Mouse (Mus musculus) adipocyte (in vitro differentiated cells): ENCODE results near the gene Nyx.
"Not testable (repeated sequence)": the region's sequence is repeated elsewhere in the genome, so short reads cannot be mapped to it uniquely, and the experiment has no call there.

Experiments used
- DNase-seq: peaks from one replicate; pipeline ENCODE4 v3.0.0-alpha.2; 2016; ENCODE audit warnings: low spot score

The Nyx gene

DNA sequence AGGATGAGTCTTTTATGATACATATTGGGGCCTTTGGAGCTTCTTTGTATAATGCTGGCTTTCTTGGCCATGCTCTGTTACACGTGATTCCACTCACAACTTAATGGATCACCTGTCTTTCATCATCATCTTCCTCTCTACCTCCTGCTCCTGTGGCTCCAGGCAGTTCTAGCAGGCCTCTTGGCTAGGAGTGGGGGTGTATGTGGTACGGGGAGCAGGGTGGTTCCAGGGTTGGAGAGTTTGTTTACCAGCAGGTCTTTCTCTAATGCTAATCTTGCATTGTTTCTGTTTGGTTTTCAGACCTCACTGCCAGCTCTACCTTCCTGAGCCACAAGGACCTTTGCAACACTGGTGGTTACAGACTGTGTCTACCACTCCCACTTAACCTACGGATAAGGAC is at the start of gene Nyx:
Gene Nyx (plus strand): TSS at position 301 of the 400 bp plus-strand sequence.
- DNase-seq, result no peak

GRCm38 (mm10) chrX:13422047-13422446 is 43.9 kb upstream of the Nyx start:
- DNase-seq, result peak; percentile 48

DNA sequence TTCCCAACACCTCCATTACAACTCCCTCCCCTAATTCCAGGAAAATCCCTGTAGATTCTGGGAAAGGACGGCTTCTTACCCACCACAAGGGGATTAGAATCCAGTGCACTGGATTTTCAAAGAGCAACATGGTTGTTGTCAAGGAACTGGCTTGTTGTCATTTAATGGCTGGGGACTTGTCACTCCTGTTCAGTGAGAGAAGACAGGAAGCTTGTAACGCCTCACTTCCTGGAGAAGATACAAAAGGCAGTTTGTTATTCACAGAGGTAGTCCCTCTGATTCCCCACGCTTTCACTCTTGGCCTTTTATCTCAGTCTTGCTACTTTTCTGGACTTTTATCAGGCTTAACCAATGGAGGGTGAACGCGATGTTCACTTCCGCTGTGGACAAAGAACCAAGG is 34.5 kb upstream of the Nyx start:
- DNase-seq, result no peak

GRCm38 (mm10) chrX:13436042-13436441 is 29.9 kb upstream of the Nyx start:
- DNase-seq, result not testable (repeated sequence)

DNA sequence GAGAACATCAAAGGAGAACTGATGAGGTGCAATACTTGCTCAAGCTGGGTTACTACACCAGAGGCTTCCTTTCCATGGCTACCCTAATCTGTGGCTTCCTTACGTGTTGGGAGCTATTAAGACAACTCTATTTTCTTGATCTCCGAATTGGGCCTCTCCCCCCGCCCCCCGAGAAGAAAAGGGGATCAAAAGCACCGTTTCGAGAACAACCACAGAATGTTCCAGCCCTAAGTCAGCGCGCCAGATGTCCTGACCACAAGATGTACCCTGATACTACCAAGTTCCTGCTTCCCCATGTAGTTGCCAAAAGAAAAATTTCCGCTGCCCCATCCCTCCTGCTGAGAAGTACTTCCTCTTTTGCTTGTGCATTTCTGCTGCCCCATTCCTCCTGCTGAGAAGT is 9.4 kb upstream of the Nyx start:
- not testable (repeated sequence) for DNase-seq

GRCm38 (mm10) chrX:13458766-13459165 is 7.1 kb upstream of the Nyx start:
- no peak for DNase-seq

DNA sequence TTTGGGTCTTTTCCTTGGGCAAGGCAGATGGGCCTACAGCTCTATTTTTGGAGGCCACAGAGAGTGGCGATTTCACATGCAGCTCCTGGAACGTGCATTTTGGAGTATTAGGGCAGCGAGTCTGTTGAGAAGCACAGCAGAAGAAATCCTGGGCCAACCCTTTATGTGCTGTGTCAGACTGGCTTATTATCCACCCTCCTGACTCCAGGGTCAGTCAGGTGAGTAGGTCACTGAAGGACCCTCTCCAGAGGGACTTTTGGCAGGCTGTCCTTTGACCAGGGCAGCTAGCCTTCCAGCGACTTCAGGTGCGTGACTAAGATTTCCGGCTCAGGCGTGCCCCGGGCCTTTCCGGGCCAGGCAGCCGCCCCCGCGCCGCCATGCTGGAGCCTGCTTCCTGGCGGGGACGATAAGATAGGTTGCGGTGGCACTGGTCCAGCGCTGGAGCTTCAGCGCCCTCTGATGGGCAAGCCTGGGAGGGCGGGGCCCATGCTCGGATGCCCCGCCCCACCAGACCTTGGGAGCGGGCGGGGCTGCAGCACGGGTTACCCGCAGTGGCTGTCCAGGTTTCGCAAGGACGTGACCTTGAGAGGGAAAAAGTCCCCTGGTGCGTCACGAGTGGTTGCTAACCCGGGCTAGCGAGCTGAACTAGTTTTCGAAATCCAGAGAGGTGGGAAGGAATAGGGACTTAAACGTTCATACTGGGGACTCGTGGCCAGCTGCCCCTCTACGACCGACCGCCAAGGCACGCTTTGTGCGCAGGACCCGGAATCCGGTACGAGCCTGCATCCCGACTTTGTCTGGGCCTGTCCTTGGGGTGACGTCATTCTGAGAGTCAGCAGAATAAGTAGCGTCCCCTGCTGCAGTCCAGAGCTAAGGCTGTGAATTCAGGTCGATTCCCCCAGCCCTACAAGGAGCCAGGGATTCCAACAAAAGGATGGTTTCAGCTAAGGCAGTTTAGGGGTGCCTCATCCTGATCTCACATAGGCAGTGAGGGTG is 4.3 kb upstream of the Nyx start:
- peak; percentile 86 for DNase-seq

DNA sequence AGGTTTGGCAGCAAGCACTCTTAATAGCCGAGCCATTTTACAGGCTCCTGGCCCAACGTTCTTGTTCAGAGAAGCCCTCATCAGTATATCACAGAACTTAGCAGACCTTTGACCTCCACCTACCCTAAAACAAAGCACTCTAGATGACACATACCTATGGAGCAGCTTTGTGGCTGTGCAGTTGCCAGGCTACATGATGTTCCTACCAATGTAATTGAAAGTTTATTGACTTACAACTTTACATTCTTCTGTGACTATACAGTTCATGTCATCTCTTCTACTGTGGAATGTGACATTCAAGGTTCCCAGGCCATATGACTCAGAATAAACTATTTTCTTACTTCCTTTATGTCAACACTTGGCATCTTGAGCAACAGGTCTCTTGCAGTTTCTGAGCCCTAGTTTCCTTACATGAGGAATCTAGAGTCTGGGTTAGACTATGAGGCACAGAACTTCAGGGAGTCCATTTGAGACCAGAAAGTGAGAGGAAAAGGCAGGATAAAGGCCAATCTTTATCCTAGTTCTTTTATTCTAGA is 2.9 kb upstream of the Nyx start:
- no peak for DNase-seq

GRCm38 (mm10) chrX:13466681-13467080 is 771 bp downstream of the Nyx start:
- DNase-seq, result no peak

GRCm38 (mm10) chrX:13467121-13467571 is 1.2 kb downstream of the Nyx start:
- DNase-seq, result no peak

DNA sequence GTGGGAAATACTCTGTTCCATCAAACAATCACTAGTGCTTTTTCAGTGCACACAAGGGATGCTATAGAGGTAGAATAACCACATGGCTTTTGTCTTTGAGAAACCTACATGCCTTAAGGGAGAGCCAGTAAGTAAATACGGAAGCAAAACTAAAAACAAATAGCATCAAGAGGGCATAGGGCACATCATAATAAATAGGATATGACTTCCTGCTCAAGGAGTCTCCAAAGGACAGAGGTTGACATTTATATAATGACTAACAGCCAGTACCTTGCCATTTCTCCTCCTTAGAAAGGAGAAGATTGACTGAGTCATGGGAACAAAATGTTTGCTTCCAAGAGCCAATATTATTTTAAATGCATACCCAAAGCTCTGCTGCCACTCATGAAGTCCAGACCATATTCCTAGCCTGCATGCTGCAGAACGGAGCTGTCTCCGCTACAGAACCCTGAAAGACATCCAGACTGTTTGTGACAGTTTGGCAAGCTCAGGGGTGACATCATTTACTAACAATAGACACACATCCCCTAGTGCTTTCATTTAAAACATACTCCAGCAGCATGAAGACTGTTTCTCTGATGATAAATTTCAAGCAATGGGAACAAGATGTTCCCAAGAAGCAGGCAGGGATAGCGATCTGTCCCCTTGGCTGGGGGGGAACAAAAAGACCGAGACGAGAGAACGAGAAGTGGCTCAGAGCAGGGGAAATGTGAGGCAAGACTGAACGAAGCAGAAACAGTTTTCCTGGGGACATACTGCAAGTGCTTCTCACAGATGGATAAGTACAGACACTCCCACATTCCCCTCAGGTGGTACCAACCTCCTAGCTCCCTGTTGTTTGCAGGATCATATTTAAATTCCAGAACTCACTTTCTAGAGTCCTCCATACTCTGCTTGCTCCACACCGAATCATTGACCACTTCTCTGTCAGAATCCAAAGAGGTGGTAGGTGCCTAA is 3.5 kb downstream of the Nyx start:
- peak; percentile 87 for DNase-seq

- no peak for DNase-seq
These were observed 6.0 kb downstream of the Nyx start for GRCm38 (mm10) chrX:13471925-13472324.

DNA sequence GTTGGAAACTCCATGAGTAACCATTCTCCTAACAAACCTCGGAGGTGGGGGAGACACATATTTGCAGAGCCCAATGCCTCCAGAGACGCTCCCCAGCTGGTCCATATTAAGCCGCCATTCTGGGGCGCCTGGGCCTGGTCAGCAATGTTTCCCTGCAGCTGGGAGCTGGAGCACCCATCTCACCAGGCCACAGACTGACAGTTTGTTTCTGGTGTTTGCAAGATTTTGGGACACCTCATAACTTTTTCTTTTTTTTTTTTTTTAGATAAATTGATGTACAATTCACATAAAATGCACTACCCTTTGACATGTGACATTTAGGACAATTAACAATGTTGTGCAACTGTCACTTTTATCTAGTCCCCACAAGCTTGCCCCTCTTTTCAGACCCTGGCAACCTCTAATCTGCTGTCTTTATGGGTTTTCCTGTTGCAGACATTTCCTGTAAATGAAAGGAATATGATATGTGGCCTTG is 6.9 kb downstream of the Nyx start:
- DNase-seq, result no peak

DNA sequence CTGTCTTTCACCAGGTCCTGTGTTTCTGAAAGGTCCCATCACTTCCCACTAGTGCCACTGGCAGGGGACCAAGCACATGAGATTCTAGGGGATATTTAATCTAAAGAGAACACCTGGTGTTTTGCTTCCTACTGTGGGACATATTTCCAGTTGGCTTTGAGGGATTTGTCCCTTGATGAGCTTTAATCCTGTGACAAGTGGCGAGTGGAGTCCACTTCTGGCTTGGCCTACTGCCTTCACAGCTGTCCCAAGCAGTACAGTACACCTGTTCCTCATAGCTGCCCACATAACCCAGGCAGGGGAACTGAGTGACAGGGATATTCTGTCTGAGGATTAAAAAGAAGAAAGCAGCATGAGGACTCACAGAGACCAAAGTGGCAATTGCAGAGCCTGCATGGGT is 9.5 kb downstream of the Nyx start:
- no peak for DNase-seq

DNA sequence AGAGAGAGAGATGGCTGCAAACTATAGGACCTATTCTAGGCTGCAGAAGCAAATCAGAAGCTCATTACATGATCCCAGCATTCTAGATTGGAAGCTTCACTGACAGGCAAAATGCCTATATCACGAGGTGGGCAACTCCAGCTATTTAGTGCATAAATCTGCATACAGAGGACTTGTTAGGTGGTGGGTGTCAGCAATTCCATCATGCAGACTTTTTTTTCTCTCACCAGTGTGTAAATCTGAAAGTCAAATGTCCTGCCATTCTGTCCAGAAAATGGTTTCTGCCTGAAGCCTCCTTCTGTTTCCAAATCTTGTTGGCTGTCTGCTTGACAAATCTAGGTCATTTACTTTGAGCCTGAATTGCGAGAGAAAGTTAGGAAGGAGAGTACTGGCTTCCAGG is 11.7 kb downstream of the Nyx start:
- no peak for DNase-seq

DNA sequence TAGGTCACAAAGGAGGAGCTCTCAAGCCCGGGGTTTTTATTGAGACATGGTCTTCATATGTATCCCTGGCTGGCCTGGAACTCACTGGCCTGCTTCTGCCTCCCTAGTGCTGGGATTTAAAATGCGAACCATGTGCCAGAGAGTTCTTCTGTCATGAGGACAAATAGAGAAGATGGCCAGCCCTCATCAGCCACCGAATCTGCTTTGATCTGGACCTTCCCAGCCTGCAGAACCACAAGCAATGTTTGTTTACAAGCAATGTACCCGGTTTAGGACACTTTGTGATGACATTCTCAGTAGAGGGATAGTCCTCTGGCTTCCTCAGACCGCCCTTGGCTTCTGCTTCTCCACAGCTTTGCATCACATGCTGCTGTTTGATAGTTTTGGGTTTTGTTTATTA is 12.4 kb downstream of the Nyx start:
- DNase-seq, result peak; percentile 58

GRCm38 (mm10) chrX:13479570-13479969 is 13.7 kb downstream of the Nyx start:
- DNase-seq, result peak; percentile 64

- peak; percentile 55 for DNase-seq
These were observed 16.7 kb downstream of the Nyx start for GRCm38 (mm10) chrX:13482576-13482975.

DNA sequence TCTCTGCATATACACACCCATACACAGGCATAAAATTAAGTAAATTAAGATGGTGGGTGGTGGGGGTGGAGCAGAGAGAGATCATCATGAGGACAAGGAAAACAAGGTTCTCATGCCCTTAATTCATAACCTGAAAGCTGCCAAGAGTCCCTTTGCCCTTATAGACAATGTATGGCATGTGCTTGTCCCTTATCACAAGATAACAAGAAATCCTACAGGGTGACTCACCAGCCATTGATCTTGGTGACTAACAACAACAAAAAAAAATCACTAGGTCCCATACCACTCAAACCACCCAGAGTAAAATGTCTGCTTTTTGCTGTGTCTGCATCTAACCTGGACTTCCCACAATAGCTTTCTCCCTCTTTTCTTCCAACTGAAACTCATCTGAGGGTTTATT is 18.5 kb downstream of the Nyx start:
- no peak for DNase-seq

DNA sequence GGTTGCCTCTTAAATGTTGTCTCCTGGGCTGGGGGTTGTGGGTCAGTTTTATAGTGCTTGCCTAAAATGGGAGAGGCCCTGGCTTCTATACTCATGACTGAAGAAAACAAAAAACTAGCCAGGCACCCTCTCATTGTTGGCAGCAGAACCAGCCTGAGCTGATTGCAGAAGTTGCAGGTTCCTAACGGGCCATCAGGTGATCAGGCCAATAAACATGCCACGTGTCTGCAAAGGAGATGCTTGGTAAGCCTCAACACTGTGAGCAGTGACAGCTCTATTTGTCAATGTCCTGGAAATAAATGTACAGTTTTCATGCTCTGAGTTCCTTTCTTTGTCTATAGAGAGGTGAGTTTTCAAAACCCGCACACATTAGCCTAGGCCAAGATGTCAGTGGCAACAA is 23.1 kb downstream of the Nyx start:
- DNase-seq, result no peak

GRCm38 (mm10) chrX:13489761-13490160 is 23.9 kb downstream of the Nyx start:
- DNase-seq, result no peak

DNA sequence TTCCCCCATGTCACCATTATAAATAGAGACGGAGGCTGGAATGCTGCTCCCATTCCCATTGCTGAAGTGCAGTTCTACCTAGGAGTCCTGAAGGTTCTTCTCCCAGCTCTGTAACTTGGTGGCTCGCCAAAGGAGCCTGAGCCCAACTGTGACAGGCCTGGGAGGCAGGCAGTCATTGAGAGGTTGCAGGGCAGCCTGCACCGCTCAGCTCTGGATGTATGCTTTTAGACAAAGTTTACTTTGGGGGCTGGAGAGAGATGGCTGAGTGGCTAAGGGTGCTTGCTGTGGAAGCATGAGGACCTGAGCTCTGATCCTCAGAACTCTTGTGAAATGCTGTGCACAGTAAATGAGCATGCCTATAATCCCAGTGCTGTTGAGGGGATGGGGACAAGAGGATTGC is 25.0 kb downstream of the Nyx start:
- no peak for DNase-seq
